Mouse (Mus musculus) embryo, embryonic 11.5 days (tissue): ENCODE measurements around the gene Iqgap1.
"Not testable (repeated sequence)": the region's sequence is repeated elsewhere in the genome, so short reads cannot be mapped to it uniquely, and the experiment has no call there.

Experiments
- DNase-seq: peaks from one replicate; pipeline ENCODE4 v3.0.0-alpha.2; 2012; ENCODE audit warnings: low read depth, low spot score

Iqgap1 gene

GRCm38 (mm10) chr7:80773834-80774614 lies 51.8 kb downstream of the Iqgap1 start:
- no peak for DNase-seq

GRCm38 (mm10) chr7:80770466-80770865 lies 55.3 kb downstream of the Iqgap1 start:
- DNase-seq: no peak

GRCm38 (mm10) chr7:80766861-80767312 lies 58.9 kb downstream of the Iqgap1 start:
- DNase-seq: no peak

- DNase-seq: no peak
These were observed 59.7 kb downstream of the Iqgap1 start for GRCm38 (mm10) chr7:80766072-80766471.

GRCm38 (mm10) chr7:80763864-80764437 lies 61.8 kb downstream of the Iqgap1 start:
- no peak for DNase-seq

GRCm38 (mm10) chr7:80762297-80762696 lies 63.5 kb downstream of the Iqgap1 start:
- no peak for DNase-seq

- DNase-seq: no peak
These were observed 71.7 kb downstream of the Iqgap1 start for GRCm38 (mm10) chr7:80754086-80754485.

GRCm38 (mm10) chr7:80753613-80754012 lies 72.2 kb downstream of the Iqgap1 start:
- no peak for DNase-seq

- DNase-seq: no peak
These were observed 76.2 kb downstream of the Iqgap1 start for GRCm38 (mm10) chr7:80749624-80750023.

- not testable (repeated sequence) for DNase-seq
These were observed 76.7 kb downstream of the Iqgap1 start for GRCm38 (mm10) chr7:80749109-80749508.

- DNase-seq: no peak
These were observed 78.4 kb downstream of the Iqgap1 start for GRCm38 (mm10) chr7:80747371-80747770.

GRCm38 (mm10) chr7:80746166-80746761 lies 79.5 kb downstream of the Iqgap1 start:
- DNase-seq: no peak

- DNase-seq: no peak
These were observed 80.0 kb downstream of the Iqgap1 start for GRCm38 (mm10) chr7:80745746-80746145.

- DNase-seq: no peak
These were observed 80.5 kb downstream of the Iqgap1 start for GRCm38 (mm10) chr7:80745250-80745649.

GRCm38 (mm10) chr7:80743920-80744630 lies 81.7 kb downstream of the Iqgap1 start:
- DNase-seq: no peak

GRCm38 (mm10) chr7:80742671-80743070 lies 83.1 kb downstream of the Iqgap1 start:
- DNase-seq: no peak

- peak; percentile 42 for DNase-seq
These were observed 84.8 kb downstream of the Iqgap1 start for GRCm38 (mm10) chr7:80740954-80741353.

- no peak for DNase-seq
These were observed 89.6 kb downstream of the Iqgap1 start for GRCm38 (mm10) chr7:80736199-80736598.

- no peak for DNase-seq
These were observed 92.8 kb downstream of the Iqgap1 start for GRCm38 (mm10) chr7:80732986-80733385.

- DNase-seq: peak; percentile 46
These were observed 96.1 kb downstream of the Iqgap1 start for GRCm38 (mm10) chr7:80729662-80730061.

- no peak for DNase-seq
These were observed 104.7 kb downstream of the Iqgap1 start for GRCm38 (mm10) chr7:80721041-80721440.

- DNase-seq: no peak
These were observed 106.2 kb downstream of the Iqgap1 start for GRCm38 (mm10) chr7:80719582-80719981.
